Mouse (Mus musculus) urinary bladder, postnatal 14 days (tissue): ENCODE measurements around the gene Fuca1.

Experiments used
- DNase-seq: peaks from one replicate; pipeline ENCODE4 v3.0.0; 2021; ENCODE audit warnings: low spot score

Fuca1 gene

GRCm38 (mm10) chr4:135984556-135984955 is 64.0 kb downstream of the Fuca1 start:
- no peak for DNase-seq

- no peak for DNase-seq
Measured at GRCm38 (mm10) chr4:135985193-135985592, 64.7 kb downstream of the Fuca1 start.

- DNase-seq = no peak
Measured at GRCm38 (mm10) chr4:135985769-135986168, 65.2 kb downstream of the Fuca1 start.

GRCm38 (mm10) chr4:135986301-135986942 is 65.9 kb downstream of the Fuca1 start:
- DNase-seq = no peak

GRCm38 (mm10) chr4:135986943-135987710 is 66.6 kb downstream of the Fuca1 start, which contains the start of gene Pithd1:
Pithd1 (minus strand) TSS chr4:135987264.
- peak; percentile 89 for DNase-seq

- DNase-seq = no peak
Measured at GRCm38 (mm10) chr4:135987714-135988113, 67.2 kb downstream of the Fuca1 start.
